Mouse (Mus musculus) layer of hippocampus, postnatal 25 days (tissue): ENCODE data around the gene Mydgf. TPM values are rescaled to one million over a fixed set of nuclear protein-coding genes. Genes with fewer than 3 reads are reported as not detected.
A peak's percentile ranks its signal among the peaks of the same experiment; 100 is the strongest.

Experiments
- DNase-seq, 2 experiments: peaks; one replicate each; pipeline ENCODE4 v3.0.0; 2022; ENCODE audit warnings: mixed read lengths in 2 of 2, low spot score in 1 of 2; ENCODE audit errors: extremely low spot score in 1 of 2
- total RNA-seq, 2 experiments: library from RNA; stranded (reverse); gene quantifications; 2 replicates each; pipeline ENCODE4 v1.2.3; 2021

Gene Mydgf
- total RNA-seq, 2 experiments from 2014 or later: 39.4 to 41.4 TPM

GRCm38 (mm10) chr17:56147420-56147819 lies 36.3 kb downstream of the Mydgf start:
- no peak for DNase-seq

- no peak for DNase-seq
Observed at GRCm38 (mm10) chr17:56146131-56146530, 37.6 kb downstream of the Mydgf start.

- no peak for DNase-seq
Observed at GRCm38 (mm10) chr17:56144546-56144945, 39.2 kb downstream of the Mydgf start.

- DNase-seq: peak; percentile 65 to 80
Observed at GRCm38 (mm10) chr17:56141702-56142605, 41.8 kb downstream of the Mydgf start.

GRCm38 (mm10) chr17:56139858-56140595 lies 43.7 kb downstream of the Mydgf start, which contains the start of gene Sema6b:
Gene Sema6b, minus strand, starts transcription at chr17:56140343.
- DNase-seq: peak; percentile 80 to 90

- no peak for DNase-seq
Observed at GRCm38 (mm10) chr17:56139355-56139754, 44.4 kb downstream of the Mydgf start.

- no peak for DNase-seq
Observed at GRCm38 (mm10) chr17:56137839-56138613, 45.7 kb downstream of the Mydgf start.

GRCm38 (mm10) chr17:56136558-56136957 lies 47.2 kb downstream of the Mydgf start:
- no peak for DNase-seq

GRCm38 (mm10) chr17:56134463-56134971 lies 49.2 kb downstream of the Mydgf start:
- peak in 1 of 2 experiments; percentile 74 for DNase-seq

GRCm38 (mm10) chr17:56133457-56134363 lies 50.0 kb downstream of the Mydgf start:
- DNase-seq: no peak

GRCm38 (mm10) chr17:56132661-56133060 lies 51.1 kb downstream of the Mydgf start:
- peak in 1 of 2 experiments; percentile 71 for DNase-seq

- DNase-seq: peak; percentile 58 to 77
Observed at GRCm38 (mm10) chr17:56131814-56132213, 51.9 kb downstream of the Mydgf start.

- DNase-seq: no peak
Observed at GRCm38 (mm10) chr17:56131136-56131535, 52.6 kb downstream of the Mydgf start.

- DNase-seq: no peak
Observed at GRCm38 (mm10) chr17:56128246-56128645, 55.5 kb downstream of the Mydgf start.

- DNase-seq: no peak
Observed at GRCm38 (mm10) chr17:56126175-56126574, 57.5 kb downstream of the Mydgf start.
